Mouse (Mus musculus) stomach, embryonic 15.5 days (tissue): ENCODE measurements around the gene Gm19402. TPM values are rescaled to one million over a fixed set of nuclear protein-coding genes. Genes with fewer than 3 reads are reported as not detected.
"Not testable (repeated sequence)": the region's sequence is repeated elsewhere in the genome, so short reads cannot be mapped to it uniquely, and the experiment has no call there.

Source experiments
- ATAC-seq: fragments of 200-750 bp; cut with Nextera tagmentation; 2 replicates; pipeline ENCODE4 v1.8.0; 2017; ENCODE audit warnings: low read depth, moderate number of reproducible peaks, moderate TSS enrichment; ENCODE audit not compliant: insufficient read depth, low FRiP score
- H3K27ac ChIP-seq: fragments of 300-500 bp; sonication (generic); 2 replicates; pipeline ENCODE4 v1.5.1; 2015; ENCODE audit warnings: mild to moderate bottlenecking, inconsistent platforms
- H3K27me3 ChIP-seq: fragments of 300-500 bp; sonication (generic); replicated peaks from 2 replicates; pipeline ENCODE4 v1.6.1; 2015; ENCODE audit warnings: inconsistent platforms
- H3K36me3 ChIP-seq: fragments of 300-500 bp; sonication (generic); 2 replicates; pipeline ENCODE4 v1.6.1; 2015; ENCODE audit warnings: inconsistent platforms
- H3K4me1 ChIP-seq: fragments of 300-500 bp; sonication (generic); 2 replicates; pipeline ENCODE4 v1.6.1; 2015; ENCODE audit warnings: inconsistent platforms
- H3K4me2 ChIP-seq: fragments of 300-500 bp; sonication (generic); 2 replicates; pipeline ENCODE4 v1.6.1; 2015; ENCODE audit warnings: mild to moderate bottlenecking, inconsistent platforms
- H3K4me3 ChIP-seq: fragments of 300-500 bp; sonication (generic); replicated peaks from 2 replicates; pipeline ENCODE4 v1.5.1; 2015; ENCODE audit warnings: inconsistent platforms
- H3K9ac ChIP-seq: fragments of 300-500 bp; sonication (generic); 2 replicates; pipeline ENCODE4 v1.6.1; 2015; ENCODE audit warnings: inconsistent platforms
- H3K9me3 ChIP-seq: fragments of 300-500 bp; sonication (generic); 2 replicates; pipeline ENCODE4 v1.6.1; 2016; ENCODE audit warnings: inconsistent platforms
- WGBS: fragments of 180-500 bp; shearing (Covaris S2); methylation state at CpG from one replicate; pipeline ENCODE4 v1.1.7; 2015; 5-methylcytosine and 5-hydroxymethylcytosine counted together
- polyA plus RNA-seq: library from polyadenylated mRNA; unstranded; fragments of >200 nt; fragmentation: Nextera tagmentation; extraction: Ambion mirVana; gene quantifications from 2 replicates; pipeline ENCODE4 v1.2.1, GENCODE M21; 2015

Gene Gm19402
- not detected in 2 replicates for polyA plus RNA-seq

GRCm38 (mm10) chr10:77690356-77690807 is at the start of gene Gm19402:
Gm19402 (minus strand) TSS chr10:77690757.
- H3K4me1 ChIP-seq, H3K4me3 ChIP-seq, H3K9ac ChIP-seq, ATAC-seq, H3K36me3 ChIP-seq, H3K9me3 ChIP-seq, H3K27ac ChIP-seq, H3K4me2 ChIP-seq: not testable (repeated sequence)
- H3K27me3 ChIP-seq: peaks cover 13% of the 10 kb centered on the region
- 74% methylated on average over 3 of the region's 3 CpGs for WGBS

GRCm38 (mm10) chr10:77738929-77739328 is 48.4 kb upstream of the Gm19402 start:
- Histone ChIP-seq H3K4me3 (no peak overlapping the region), H3K36me3 (no peaks in the 10 kb centered on the region), H3K9ac (no peak overlapping the region), H3K9me3 (no peaks in the 10 kb centered on the region), H3K4me1 (no peaks in the 10 kb centered on the region), H3K27ac (no peak overlapping the region), H3K4me2 (no peak overlapping the region), H3K27me3 (no peaks in the 10 kb centered on the region)
- ATAC-seq: no peak
- 85% methylated on average over 4 of the region's 4 CpGs for WGBS

GRCm38 (mm10) chr10:77735928-77736327 is 45.4 kb upstream of the Gm19402 start:
- H3K4me3 ChIP-seq: no peak overlapping the region
- H3K27me3 ChIP-seq: no peaks in the 10 kb centered on the region
- H3K9ac ChIP-seq: no peak overlapping the region
- 91% methylated on average over 1 of the region's 1 CpGs for WGBS
- H3K36me3 ChIP-seq: no peaks in the 10 kb centered on the region
- no peak overlapping the region for H3K4me2 ChIP-seq
- H3K9me3 ChIP-seq: no peaks in the 10 kb centered on the region
- ATAC-seq: no peak
- no peaks in the 10 kb centered on the region for H3K4me1 ChIP-seq
- H3K27ac ChIP-seq: no peak overlapping the region

GRCm38 (mm10) chr10:77729241-77729640 is 38.7 kb upstream of the Gm19402 start:
- no peaks in the 10 kb centered on the region for H3K4me1 ChIP-seq
- no peak for ATAC-seq
- no peak overlapping the region for H3K9ac ChIP-seq
- no peak overlapping the region for H3K4me3 ChIP-seq
- no peak overlapping the region for H3K4me2 ChIP-seq
- no peaks in the 10 kb centered on the region for H3K36me3 ChIP-seq
- no peak overlapping the region for H3K27ac ChIP-seq
- 36% methylated on average over 4 of the region's 4 CpGs for WGBS
- no peaks in the 10 kb centered on the region for H3K9me3 ChIP-seq
- no peaks in the 10 kb centered on the region for H3K27me3 ChIP-seq

- H3K4me3 ChIP-seq: no peak overlapping the region
- WGBS: 57% methylated on average over 4 of the region's 4 CpGs
- H3K9me3 ChIP-seq: no peaks in the 10 kb centered on the region
- no peaks in the 10 kb centered on the region for H3K27me3 ChIP-seq
- no peak overlapping the region for H3K27ac ChIP-seq
- no peaks in the 10 kb centered on the region for H3K36me3 ChIP-seq
- H3K4me2 ChIP-seq: no peak overlapping the region
- no peak overlapping the region for H3K9ac ChIP-seq
- ATAC-seq: no peak
- H3K4me1 ChIP-seq: no peaks in the 10 kb centered on the region
These were observed 37.7 kb upstream of the Gm19402 start for GRCm38 (mm10) chr10:77728280-77728679.

- no peaks in the 10 kb centered on the region for H3K4me1 ChIP-seq
- no peak within 1 kb of the TSS for H3K4me2 ChIP-seq
- no peak for ATAC-seq
- no peak within 1 kb of the TSS for H3K9ac ChIP-seq
- no peaks in the 10 kb centered on the region for H3K9me3 ChIP-seq
- H3K27ac ChIP-seq: no peak within 1 kb of the TSS
- no peaks in the 10 kb centered on the region for H3K36me3 ChIP-seq
- H3K27me3 ChIP-seq: no peaks in the 10 kb centered on the region
- H3K4me3 ChIP-seq: no peak within 1 kb of the TSS
- WGBS: 21% methylated on average over 3 of the region's 3 CpGs
These were observed 35.6 kb upstream of the Gm19402 start, which contains the start of gene Gm10100 for GRCm38 (mm10) chr10:77726186-77726585. Gm10100 (plus strand) TSS chr10:77726486.

GRCm38 (mm10) chr10:77724855-77725254 is 34.3 kb upstream of the Gm19402 start:
- no peak overlapping the region for H3K4me2 ChIP-seq
- no peak overlapping the region for H3K4me3 ChIP-seq
- no peaks in the 10 kb centered on the region for H3K36me3 ChIP-seq
- H3K9ac ChIP-seq: no peak overlapping the region
- WGBS: 77% methylated on average over 8 of the region's 8 CpGs
- no peaks in the 10 kb centered on the region for H3K9me3 ChIP-seq
- ATAC-seq: no peak
- no peaks in the 10 kb centered on the region for H3K27me3 ChIP-seq
- H3K4me1 ChIP-seq: no peaks in the 10 kb centered on the region
- H3K27ac ChIP-seq: no peak overlapping the region

- H3K4me3 ChIP-seq, H3K9me3 ChIP-seq, H3K4me2 ChIP-seq, H3K4me1 ChIP-seq, H3K36me3 ChIP-seq, H3K27me3 ChIP-seq, ATAC-seq, H3K9ac ChIP-seq, H3K27ac ChIP-seq: not testable (repeated sequence)
- WGBS: 72% methylated on average over 1 of the region's 1 CpGs
These were observed 29.7 kb upstream of the Gm19402 start, which contains the start of gene Krtap12-1 for GRCm38 (mm10) chr10:77720299-77720698. Krtap12-1 (plus strand) TSS chr10:77720599.

GRCm38 (mm10) chr10:77715507-77715906 is 24.9 kb upstream of the Gm19402 start, which contains the start of gene Gm10142:
Gm10142 (plus strand) TSS chr10:77715807.
- Histone ChIP-seq H3K27ac (no peak within 1 kb of the TSS), H3K9ac (no peak within 1 kb of the TSS), H3K9me3 (no peaks in the 10 kb centered on the region), H3K36me3 (no peaks in the 10 kb centered on the region), H3K27me3 (no peaks in the 10 kb centered on the region), H3K4me3 (no peak within 1 kb of the TSS), H3K4me2 (no peak within 1 kb of the TSS), H3K4me1 (no peaks in the 10 kb centered on the region)
- no peak for ATAC-seq
- 88% methylated on average over 1 of the region's 1 CpGs for WGBS

- H3K4me3 ChIP-seq: no peak overlapping the region
- no peak for ATAC-seq
- no peak overlapping the region for H3K4me2 ChIP-seq
- H3K4me1 ChIP-seq: no peaks in the 10 kb centered on the region
- 51% methylated on average over 4 of the region's 4 CpGs for WGBS
- H3K9ac ChIP-seq: no peak overlapping the region
- no peaks in the 10 kb centered on the region for H3K36me3 ChIP-seq
- no peak overlapping the region for H3K27ac ChIP-seq
- no peaks in the 10 kb centered on the region for H3K27me3 ChIP-seq
- no peaks in the 10 kb centered on the region for H3K9me3 ChIP-seq
These were observed 23.2 kb upstream of the Gm19402 start for GRCm38 (mm10) chr10:77713734-77714133.

GRCm38 (mm10) chr10:77711157-77711556 is 20.6 kb upstream of the Gm19402 start, which contains the start of gene Gm10024:
Gm10024 (plus strand) TSS chr10:77711457.
- not testable (repeated sequence) for H3K27me3 ChIP-seq, H3K27ac ChIP-seq, H3K4me1 ChIP-seq, H3K4me3 ChIP-seq, H3K36me3 ChIP-seq, H3K9ac ChIP-seq, H3K4me2 ChIP-seq, ATAC-seq, H3K9me3 ChIP-seq

- WGBS: 79% methylated on average over 3 of the region's 3 CpGs
- Histone ChIP-seq H3K4me3 (no peak overlapping the region), H3K9ac (no peak overlapping the region), H3K27me3 (no peaks in the 10 kb centered on the region), H3K27ac (no peak overlapping the region), H3K4me1 (no peaks in the 10 kb centered on the region), H3K36me3 (no peaks in the 10 kb centered on the region), H3K9me3 (no peaks in the 10 kb centered on the region; the same call in 1 of the 2 replicates), H3K4me2 (no peak overlapping the region)
- ATAC-seq: no peak
These were observed 19.3 kb upstream of the Gm19402 start for GRCm38 (mm10) chr10:77709831-77710230.

GRCm38 (mm10) chr10:77706326-77706725 is 15.8 kb upstream of the Gm19402 start, which contains the start of gene Gm10272:
Gm10272 (plus strand) TSS chr10:77706626.
- 96% methylated on average over 1 of the region's 1 CpGs for WGBS
- Histone ChIP-seq H3K27me3 (no peaks in the 10 kb centered on the region), H3K4me2 (no peak within 1 kb of the TSS), H3K27ac (no peak within 1 kb of the TSS), H3K4me3 (no peak within 1 kb of the TSS), H3K36me3 (no peaks in the 10 kb centered on the region), H3K9me3 (no peaks in the 10 kb centered on the region; the same call in 1 of the 2 replicates), H3K4me1 (no peaks in the 10 kb centered on the region), H3K9ac (no peak within 1 kb of the TSS)
- no peak for ATAC-seq
